Comparison of ENCODE assay signal across 8 mouse cellular contexts in the genomic region with DNA sequence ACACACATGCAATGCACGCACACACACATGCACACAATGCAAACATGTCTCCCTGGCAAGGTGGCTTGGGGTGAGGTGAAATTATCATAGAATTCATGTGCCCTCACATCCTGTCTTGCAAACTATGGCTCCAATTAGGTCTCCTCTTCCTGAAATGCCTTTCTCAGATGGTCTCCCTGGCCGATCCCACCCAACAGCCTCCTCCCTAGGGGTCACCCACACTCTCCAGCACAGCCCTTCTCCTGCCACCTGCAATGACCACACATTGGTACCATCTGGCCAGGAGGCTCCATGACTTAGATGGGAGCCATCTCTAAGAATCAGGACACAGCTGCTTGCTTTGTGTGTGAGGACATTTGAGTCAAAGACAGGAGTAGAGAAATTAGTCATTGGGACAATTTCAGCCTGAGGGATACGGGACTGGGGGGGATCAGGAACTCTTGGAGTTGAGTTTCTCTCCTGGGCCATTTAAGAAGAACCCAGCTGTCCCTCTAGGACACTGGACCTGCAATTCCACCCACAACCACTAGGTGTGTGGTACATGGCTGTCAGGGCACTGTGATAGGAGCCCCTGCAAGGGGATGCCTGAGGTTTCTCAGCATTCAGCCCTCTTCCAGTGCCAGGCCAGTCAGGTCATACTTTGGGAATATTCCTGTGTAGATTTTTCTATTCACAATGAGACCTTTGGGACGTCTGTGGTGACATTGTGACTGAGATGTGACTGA. TPM values are rescaled to one million over a fixed set of nuclear protein-coding genes. Genes with fewer than 3 reads are reported as not detected.
DNase-seq lines count a peak whose midpoint lies in the region; ATAC-seq and TF ChIP-seq lines count a peak whose summit lies in the region.
"Had no signal": no experiment of that assay in that cellular context is flagged by ENCODE, and none has a peak within 500 bp of the region (broad histone marks: within the 10 kb centered on the region; RNA-seq: fewer than 3 reads in every experiment).

No protein-coding gene starts in this region.

- H3K27ac ChIP-seq in kidney, adult 2 months (ENCODE audit: insufficient read depth, low read depth, low read length) = no peak overlapping the region
- no peak overlapping the region for H3K27ac ChIP-seq in kidney, embryonic 14.5 days (ENCODE audit: low read depth, low read length)
- H3K27ac ChIP-seq: limb, embryonic 15.5 days had no signal

- H3K4me1 ChIP-seq in kidney, adult 2 months (ENCODE audit: control insufficient read depth, insufficient read depth, low read length) = no peaks in the 10 kb centered on the region
- peaks cover 10% of the 10 kb centered on the region for H3K4me1 ChIP-seq in kidney, embryonic 14.5 days (ENCODE audit: control insufficient read depth, insufficient read depth, low read length)
- H3K4me1 ChIP-seq in G1E (ENCODE audit: insufficient read depth, low read depth, low read length) = no peaks in the 10 kb centered on the region

- no peak for TF ChIP-seq POLR2A in kidney, adult 2 months (IDR thresholded peaks at IDR 0.05; ENCODE audit: low read depth, low read length)

- no peak overlapping the region for H3K4me3 ChIP-seq in kidney, adult 2 months (ENCODE audit: insufficient read depth, low read depth, low read length)
- no peak overlapping the region for H3K4me3 ChIP-seq in kidney, embryonic 14.5 days (ENCODE audit: low read length)
- no peak overlapping the region for H3K4me3 ChIP-seq in G1E (ENCODE audit: low read depth, low read length)
- H3K4me3 ChIP-seq: limb, embryonic 15.5 days had no signal

- H3K36me3 ChIP-seq in kidney, adult 2 months (ENCODE audit: control insufficient read depth, insufficient read depth, low read length) = no peaks in the 10 kb centered on the region
- H3K36me3 ChIP-seq in kidney, embryonic 14.5 days (ENCODE audit: control insufficient read depth, insufficient read depth, low read length) = no peaks in the 10 kb centered on the region
- no peaks in the 10 kb centered on the region for H3K36me3 ChIP-seq in G1E (replicated peaks)
- H3K36me3 ChIP-seq: limb, embryonic 15.5 days had no signal

- no peaks in the 10 kb centered on the region for H3K9me3 ChIP-seq in kidney, embryonic 14.5 days (ENCODE audit: control insufficient read depth, low read length)
- no peaks in the 10 kb centered on the region for H3K9me3 ChIP-seq in G1E (replicated peaks)
- H3K9me3 ChIP-seq: limb, embryonic 15.5 days had no signal

- H3K27me3 ChIP-seq in kidney, adult 2 months (replicated peaks; ENCODE audit: control insufficient read depth, insufficient read depth, low read length) = no peaks in the 10 kb centered on the region
- H3K27me3 ChIP-seq in kidney, embryonic 14.5 days (ENCODE audit: control insufficient read depth, insufficient read depth, low read length) = peaks cover 4% of the 10 kb centered on the region; the same call in 1 of the 2 replicates
- H3K27me3 ChIP-seq in G1E (ENCODE audit: insufficient read depth, low read length) = peaks cover 8% of the 10 kb centered on the region; the same call in 1 of the 2 replicates

- no peak overlapping the region for H3K4me2 ChIP-seq in kidney, embryonic 14.5 days (replicated peaks; ENCODE audit: low read depth, low read length)
- H3K4me2 ChIP-seq: limb, embryonic 15.5 days had no signal

- no peak for ATAC-seq in kidney, embryonic 14.5 days (ENCODE audit: low FRiP score, low TSS enrichment)
- ATAC-seq in G1E (ENCODE audit: extremely low read depth, insufficient number of reproducible peaks, low FRiP score, poor library complexity, severe bottlenecking) = no peak

- peak; percentile 48 for TF ChIP-seq CTCF in kidney, adult 2 months (conservative IDR thresholded peaks at IDR 0.05; ENCODE audit: insufficient read depth, insufficient read length, low read depth, low read length)
- peak; percentile 75 for TF ChIP-seq CTCF in G1E (IDR thresholded peaks at IDR 0.05; ENCODE audit: low read depth, low read length)

- DNase-seq in kidney, adult 2 months = no peak
- no peak for DNase-seq in G1E (ENCODE audit: low spot score)
- peak; percentile 25 for DNase-seq in c-Kit-positive CD71-negative TER-119-negative erythroid progenitor cells, embryonic 14.5 days (ENCODE audit: low read depth)
- peak; percentile 19 for DNase-seq in spleen, adult 12 weeks (ENCODE audit: low spot score)
- no peak for DNase-seq in neural tube, embryonic 10.5 days (ENCODE audit: extremely low spot score, low spot score)
- DNase-seq in right cerebral cortex, postnatal 36 days (ENCODE audit: low spot score in 2 of 2) = no peak

- WGBS in kidney, adult 2 months = 84% methylated on average over 4 of the region's 4 CpGs
- WGBS in kidney, embryonic 14.5 days = 65% methylated on average over 4 of the region's 4 CpGs

- H3K9ac ChIP-seq in kidney, embryonic 14.5 days (ENCODE audit: low read depth, low read length) = no peak overlapping the region
- H3K9ac ChIP-seq: limb, embryonic 15.5 days had no signal

RNA-seq across cellular contexts. Expression of gene Meox1, which starts 17.8 kb away (rescaled TPM):
- polyA plus RNA-seq in kidney, adult 2 months (2012; rRNA removed) = 3.5 and 4.8 TPM in 2 replicates
- polyA plus RNA-seq in kidney, embryonic 14.5 days (2014; fragmentation: Nextera tagmentation; extraction: Ambion mirVana) = 12.7 and 15.6 TPM in 2 replicates
- total RNA-seq in G1E (2014; fragmentation: Nextera tagmentation) (not detected in 2 replicates), G1E (2017) (not detected in 2 replicates)
- not detected in 2 replicates for polyA plus RNA-seq in G1E (2012)

RNA-seq across cellular contexts. Expression of gene Sost, which starts 54.8 kb away (rescaled TPM):
- polyA plus RNA-seq in kidney, adult 2 months (2012; rRNA removed) = 2.0 TPM in 2 replicates
- polyA plus RNA-seq in kidney, embryonic 14.5 days (2014; fragmentation: Nextera tagmentation; extraction: Ambion mirVana) = 0.09 and 0.73 TPM in 2 replicates
- total RNA-seq in G1E (2014; fragmentation: Nextera tagmentation) (not detected in 2 replicates), G1E (2017) (0.06 TPM in 1 of 2 replicates, not detected in the other)
- not detected in 2 replicates for polyA plus RNA-seq in G1E (2012)

Comparison
In these comparisons a context has a peak if more than half of its experiments do, and no peak if none do; other contexts are left out.
1. DNase-seq: peak in c-Kit-positive CD71-negative TER-119-negative erythroid progenitor cells, embryonic 14.5 days (single experiment) and spleen, adult 12 weeks (single experiment); none in kidney, adult 2 months (single experiment), G1E (single experiment), neural tube, embryonic 10.5 days (single experiment) and right cerebral cortex, postnatal 36 days (0 of 2).